Comparison of ENCODE assay signal across 8 mouse cellular contexts in genomic region chr4:124714545-124715481, GRCm38 (mm10). TPM values are rescaled to one million over a fixed set of nuclear protein-coding genes. Genes with fewer than 3 reads are reported as not detected.
A peak's percentile ranks its signal among the peaks of the same experiment; 100 is the strongest.
DNase-seq lines count a peak whose midpoint lies in the region; ATAC-seq and TF ChIP-seq lines count a peak whose summit lies in the region.

Gene Sf3a3 (plus strand): TSS chr4:124714776.

- H3K27ac ChIP-seq in forebrain, embryonic 14.5 days (ENCODE audit: low read depth, low read length) = peak within 1 kb of the TSS; percentile 55

- peaks cover 8% of the 10 kb centered on the region for H3K4me1 ChIP-seq in forebrain, embryonic 14.5 days (ENCODE audit: control insufficient read depth, insufficient read depth, low read length)
- H3K4me1 ChIP-seq in lung, adult 2 months (ENCODE audit: control insufficient read depth, insufficient read depth, low read length) = peaks cover 12% of the 10 kb centered on the region

- peak; percentile 55; the same call in 1 of the 2 replicates for TF ChIP-seq POLR2A in lung, adult 2 months (IDR thresholded peaks at IDR 0.05; ENCODE audit: borderline replicate concordance, extremely low read depth, low read depth, low read length)

- H3K9ac ChIP-seq in forebrain, embryonic 14.5 days (ENCODE audit: low read length) = peak within 1 kb of the TSS; percentile 91

- H3K4me2 ChIP-seq in forebrain, embryonic 14.5 days (ENCODE audit: low read length) = peak within 1 kb of the TSS; percentile 93

- H3K36me3 ChIP-seq in forebrain, embryonic 14.5 days (ENCODE audit: control insufficient read depth, insufficient read depth, low read length) = peaks cover 41% of the 10 kb centered on the region

- intact Hi-C loops in heart, postnatal 14 days (cut with DNase I) = loop anchor here (5.0 kb wide), 2 partner anchors 87 to 132 kb away; partner anchors contain the start of gene Mtf1

- TF ChIP-seq CTCF in lung, adult 2 months (IDR thresholded peaks at IDR 0.05; ENCODE audit: insufficient read depth, low read length) = peak; percentile 84

- peak within 1 kb of the TSS; percentile 89 for H3K4me3 ChIP-seq in forebrain, embryonic 14.5 days (ENCODE audit: low read depth, low read length)
- H3K4me3 ChIP-seq in lung, adult 2 months (replicated peaks; ENCODE audit: extremely low read depth, low read depth, low read length) = peak within 1 kb of the TSS; percentile 90

- under 1% methylated on average over 57 of the region's 57 CpGs for WGBS in forebrain, embryonic 14.5 days
- WGBS in lung, adult 2 months = under 1% methylated on average over 57 of the region's 57 CpGs

- H3K9me3 ChIP-seq in forebrain, embryonic 14.5 days (replicated peaks; ENCODE audit: control insufficient read depth, low read length) = no peaks in the 10 kb centered on the region

- peak; percentile 94 for ATAC-seq in forebrain, embryonic 14.5 days
- peak; percentile 98 for ATAC-seq in neutrophil, adult 5-6 weeks (ENCODE audit: extremely low read depth, insufficient number of reproducible peaks, low FRiP score, poor library complexity, severe bottlenecking)

- H3K27me3 ChIP-seq in forebrain, embryonic 14.5 days (replicated peaks; ENCODE audit: control insufficient read depth, insufficient read depth, low read length) = peaks cover 8% of the 10 kb centered on the region; the same call in 1 of the 2 replicates

- peak; percentile 98 for DNase-seq in ES-CJ7 (ENCODE audit: low read depth, low spot score)
- peak; percentile 93 for DNase-seq in cerebellum, adult 11 months
- peak; percentile 98 for DNase-seq in forebrain, embryonic 14.5 days (ENCODE audit: low spot score)
- DNase-seq in heart, postnatal 14 days = peak; percentile 92 to 96
- peak; percentile 92 to 97 for DNase-seq in layer of hippocampus, adult 18-20 months (ENCODE audit: low spot score in 2 of 2)
- peak; percentile 95 for DNase-seq in lung, adult 2 months
- DNase-seq in thymus, adult 18-20 months = peak; percentile 88 to 92

RNA-seq across cellular contexts. Expression of gene Sf3a3, which starts in this region (rescaled TPM):
- polyA plus RNA-seq in forebrain, embryonic 14.5 days (2014; fragmentation: Nextera tagmentation; extraction: Ambion mirVana) = 118 TPM in 2 replicates
- 10 to 100 TPM; 19.2 to 21.5 TPM for total RNA-seq in heart, postnatal 14 days (2021)
- 10 to 100 TPM; 35.0 TPM for total RNA-seq in layer of hippocampus, adult 18-20 months (2021)
- polyA plus RNA-seq in lung, adult 2 months (2012; rRNA removed) = 8.1 and 11.5 TPM in 2 replicates
- total RNA-seq in neutrophil, adult 5-6 weeks (2017) = 66.7 and 71.5 TPM in 2 replicates

Comparison
In these comparisons a context has a peak if more than half of its experiments do, and no peak if none do; other contexts are left out.
1. Peak in every context shown above with its lines: DNase-seq, ATAC-seq, H3K4me3 ChIP-seq and H3K27ac ChIP-seq.